Mouse (Mus musculus): ENCODE data around the gene Rpl38.

- no peak for TF ChIP-seq CTCF (IDR thresholded peaks at IDR 0.05; ENCODE audit: borderline replicate concordance, insufficient read depth, low read length)
- TF ChIP-seq POLR2A (IDR thresholded peaks at IDR 0.05; ENCODE audit: low read depth, low read length), result no peak
Observed at GRCm38 (mm10) chr11:114642926-114643325, 25.4 kb upstream of the Rpl38 start.

All from embryonic fibroblast, embryonic 13.5 days (primary cell).